Mouse (Mus musculus) layer of hippocampus, postnatal 36 days (tissue): ENCODE results near the gene Ifitm5. TPM values are rescaled to one million over a fixed set of nuclear protein-coding genes. Genes with fewer than 3 reads are reported as not detected.
"Not testable (repeated sequence)": the region's sequence is repeated elsewhere in the genome, so short reads cannot be mapped to it uniquely, and the experiment has no call there.

Experiments
- DNase-seq, 2 experiments: peaks; one replicate each; pipeline ENCODE4 v3.0.0; 2022
- total RNA-seq, 2 experiments: library from RNA; stranded (reverse); gene quantifications; 2 replicates each; pipeline ENCODE4 v1.2.3; 2021

Ifitm5 gene
- not detected for total RNA-seq

- no peak for DNase-seq
Observed at GRCm38 (mm10) chr7:140949824-140950530, at the start of gene Ifitm5. Gene Ifitm5, minus strand, starts transcription at chr7:140950291.

GRCm38 (mm10) chr7:140998853-140999700, 49.0 kb upstream of the Ifitm5 start:
- no peak for DNase-seq

GRCm38 (mm10) chr7:140997817-140998216, 47.7 kb upstream of the Ifitm5 start:
- DNase-seq: no peak

GRCm38 (mm10) chr7:140991117-140991689, 41.1 kb upstream of the Ifitm5 start:
- no peak for DNase-seq

GRCm38 (mm10) chr7:140990622-140991021, 40.5 kb upstream of the Ifitm5 start:
- DNase-seq: no peak

GRCm38 (mm10) chr7:140990185-140990584, 40.1 kb upstream of the Ifitm5 start:
- no peak for DNase-seq

- no peak for DNase-seq
Observed at GRCm38 (mm10) chr7:140989022-140989421, 38.9 kb upstream of the Ifitm5 start.

- DNase-seq: no peak
Observed at GRCm38 (mm10) chr7:140987182-140988138, 37.4 kb upstream of the Ifitm5 start.

- no peak for DNase-seq
Observed at GRCm38 (mm10) chr7:140982971-140983370, 32.9 kb upstream of the Ifitm5 start.

- no peak for DNase-seq
Observed at GRCm38 (mm10) chr7:140981704-140982103, 31.6 kb upstream of the Ifitm5 start.

GRCm38 (mm10) chr7:140976720-140977119, 26.6 kb upstream of the Ifitm5 start:
- not testable (repeated sequence) for DNase-seq

GRCm38 (mm10) chr7:140975465-140975864, 25.4 kb upstream of the Ifitm5 start:
- no peak for DNase-seq

GRCm38 (mm10) chr7:140974940-140975339, 24.8 kb upstream of the Ifitm5 start:
- DNase-seq: no peak

GRCm38 (mm10) chr7:140973396-140974165, 23.5 kb upstream of the Ifitm5 start:
- DNase-seq: no peak

GRCm38 (mm10) chr7:140971479-140972171, 21.5 kb upstream of the Ifitm5 start:
- DNase-seq: no peak

GRCm38 (mm10) chr7:140970931-140971330, 20.8 kb upstream of the Ifitm5 start:
- no peak for DNase-seq

GRCm38 (mm10) chr7:140968710-140969109, 18.6 kb upstream of the Ifitm5 start:
- not testable (repeated sequence) for DNase-seq

- no peak for DNase-seq
Observed at GRCm38 (mm10) chr7:140967862-140968591, 17.9 kb upstream of the Ifitm5 start.

GRCm38 (mm10) chr7:140966921-140967320, 16.8 kb upstream of the Ifitm5 start, which contains the start of gene Ifitm1:
Gene Ifitm1, plus strand, starts transcription at chr7:140967221.
- no peak for DNase-seq

GRCm38 (mm10) chr7:140962733-140963132, 12.6 kb upstream of the Ifitm5 start:
- no peak for DNase-seq
